Mouse (Mus musculus): Measurements from ENCODE around the gene Disp1. TPM values are rescaled to one million over a fixed set of nuclear protein-coding genes. Genes with fewer than 3 reads are reported as not detected.

The Disp1 gene
- polyA plus RNA-seq, 1 experiment from 2014 or later, result 5.5 TPM

DNA sequence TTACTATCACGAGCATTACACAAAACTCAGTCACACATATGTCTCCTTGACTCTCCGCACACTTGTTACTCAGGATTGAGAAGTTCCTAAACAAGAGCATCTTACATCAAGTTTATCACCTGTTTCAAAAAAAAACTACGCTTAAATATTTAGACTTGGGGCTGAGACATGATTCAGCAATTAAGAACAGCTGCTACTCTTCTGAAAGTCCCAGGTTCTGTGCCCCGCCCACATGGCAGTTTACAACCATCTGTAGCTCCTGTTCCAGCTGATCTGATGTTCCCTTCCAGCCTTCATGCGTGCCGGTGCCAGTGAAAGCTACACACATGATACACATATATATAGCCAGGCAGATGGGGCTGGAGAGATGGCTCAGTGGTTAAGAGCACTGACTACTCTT, 7.5 kb downstream of the Disp1 start:
- Histone ChIP-seq H3K9me3 (replicated peaks; ENCODE audit: control insufficient read depth, low read length) (no peaks in the 10 kb centered on the region), H3K27me3 (replicated peaks; ENCODE audit: control insufficient read depth, insufficient read depth, low read length) (no peaks in the 10 kb centered on the region), H3K36me3 (ENCODE audit: control insufficient read depth, insufficient read depth, low read length) (no peaks in the 10 kb centered on the region), H3K4me1 (ENCODE audit: control insufficient read depth, insufficient read depth, low read length) (no peaks in the 10 kb centered on the region), H3K4me2 (ENCODE audit: low read length) (no peak overlapping the region), H3K27ac (ENCODE audit: low read depth, low read length) (no peak overlapping the region), H3K9ac (ENCODE audit: low read length) (no peak overlapping the region), H3K4me3 (ENCODE audit: low read depth, low read length) (no peak overlapping the region)
- DNase-seq (ENCODE audit: low spot score) (no peak), ATAC-seq (no peak)
- 88% methylated on average over 6 of the region's 6 CpGs for WGBS

DNA sequence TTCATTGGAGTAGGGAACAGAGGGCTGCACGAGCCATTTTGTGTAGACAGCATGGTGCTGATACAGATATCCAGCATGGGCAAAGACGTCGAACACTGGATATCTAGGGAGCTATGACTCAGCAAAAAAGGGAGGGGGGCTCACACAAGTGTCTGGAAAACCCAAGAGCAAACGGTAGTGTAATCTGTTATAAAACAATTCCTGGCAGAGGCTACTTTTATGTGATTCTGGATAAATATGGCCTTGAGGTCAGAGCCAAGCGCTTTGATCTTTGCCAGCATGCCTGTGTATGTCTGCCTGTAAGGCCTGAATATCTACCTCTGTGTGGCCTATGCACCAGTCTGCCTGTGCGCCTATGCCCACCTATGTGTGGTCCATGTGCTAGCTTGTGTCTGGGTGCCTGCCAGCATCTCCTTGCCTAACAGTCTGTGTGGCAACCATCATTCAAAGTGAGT, 8.5 kb downstream of the Disp1 start:
- no peaks in the 10 kb centered on the region for H3K9me3 ChIP-seq (replicated peaks; ENCODE audit: control insufficient read depth, low read length)
- H3K36me3 ChIP-seq (ENCODE audit: control insufficient read depth, insufficient read depth, low read length), result no peaks in the 10 kb centered on the region
- H3K27me3 ChIP-seq (replicated peaks; ENCODE audit: control insufficient read depth, insufficient read depth, low read length), result no peaks in the 10 kb centered on the region
- no peak overlapping the region for H3K4me2 ChIP-seq (ENCODE audit: low read length)
- H3K27ac ChIP-seq (ENCODE audit: low read depth, low read length), result no peak overlapping the region
- H3K4me1 ChIP-seq (ENCODE audit: control insufficient read depth, insufficient read depth, low read length), result no peaks in the 10 kb centered on the region
- WGBS, result 82% methylated on average over 6 of the region's 6 CpGs
- no peak for ATAC-seq
- peak; percentile 25 for DNase-seq (ENCODE audit: low spot score)
- H3K4me3 ChIP-seq (ENCODE audit: low read depth, low read length), result no peak overlapping the region
- no peak overlapping the region for H3K9ac ChIP-seq (ENCODE audit: low read length)

DNA sequence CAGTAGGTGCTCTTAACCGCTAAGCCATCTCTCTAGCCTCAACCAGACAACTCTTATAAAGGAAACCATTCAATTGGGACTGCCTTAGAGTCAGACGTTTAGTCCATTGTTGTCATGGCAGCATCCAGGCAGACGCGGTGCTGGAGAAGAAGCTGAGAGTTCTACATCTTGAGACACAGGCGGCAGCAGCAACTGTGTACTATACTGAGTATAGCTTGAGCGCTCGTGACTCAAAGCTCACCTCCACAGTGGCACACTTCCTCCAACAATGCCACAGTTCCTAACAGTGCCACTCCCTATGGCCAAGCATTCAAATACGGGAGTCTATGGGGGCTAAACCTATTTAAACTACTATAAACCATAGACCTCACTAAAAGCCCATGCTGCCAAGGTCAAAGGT, 11.2 kb downstream of the Disp1 start:
- no peaks in the 10 kb centered on the region for H3K4me1 ChIP-seq (ENCODE audit: control insufficient read depth, insufficient read depth, low read length)
- no peaks in the 10 kb centered on the region for H3K27me3 ChIP-seq (replicated peaks; ENCODE audit: control insufficient read depth, insufficient read depth, low read length)
- H3K4me3 ChIP-seq (ENCODE audit: low read depth, low read length), result no peak overlapping the region
- DNase-seq (ENCODE audit: low spot score), result no peak
- H3K9ac ChIP-seq (ENCODE audit: low read length), result no peak overlapping the region
- no peaks in the 10 kb centered on the region for H3K9me3 ChIP-seq (replicated peaks; ENCODE audit: control insufficient read depth, low read length)
- H3K4me2 ChIP-seq (ENCODE audit: low read length), result no peak overlapping the region
- ATAC-seq, result no peak
- no peak overlapping the region for H3K27ac ChIP-seq (ENCODE audit: low read depth, low read length)
- whole genome bisulfite sequencing, result 91% methylated on average over 8 of the region's 8 CpGs
- H3K36me3 ChIP-seq (ENCODE audit: control insufficient read depth, insufficient read depth, low read length), result no peaks in the 10 kb centered on the region

- WGBS, result 93% methylated on average over 6 of the region's 6 CpGs
These were observed 13.7 kb downstream of the Disp1 start for GRCm38 (mm10) chr1:183207623-183208022.

DNA sequence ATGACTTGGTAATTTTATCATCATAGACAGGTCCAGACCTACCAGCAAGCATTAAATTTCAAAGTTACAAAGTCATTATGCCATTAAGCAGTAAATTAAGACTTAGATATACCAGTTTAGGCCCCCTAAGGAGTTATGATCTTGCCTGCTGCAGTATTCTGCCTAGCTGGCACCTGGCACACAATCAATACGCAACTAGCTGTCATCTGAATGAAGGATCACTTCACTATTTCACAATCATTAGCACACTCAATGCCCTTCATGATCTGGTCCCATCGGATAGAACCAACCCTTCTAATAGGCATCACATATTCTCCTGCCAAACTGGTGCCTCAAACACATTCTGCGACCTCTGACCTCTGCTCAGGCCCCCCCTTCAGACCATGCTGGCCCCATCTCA, 14.2 kb downstream of the Disp1 start:
- no peak for ATAC-seq

More at GRCm38 (mm10) chr1:183207623-183208022, 13.7 kb downstream of the Disp1 start:
- no peak for DNase-seq (ENCODE audit: low spot score)
- Histone ChIP-seq H3K9me3 (replicated peaks; ENCODE audit: control insufficient read depth, low read length) (no peaks in the 10 kb centered on the region), H3K36me3 (ENCODE audit: control insufficient read depth, insufficient read depth, low read length) (no peaks in the 10 kb centered on the region), H3K9ac (ENCODE audit: low read length) (no peak overlapping the region), H3K4me1 (ENCODE audit: control insufficient read depth, insufficient read depth, low read length) (no peaks in the 10 kb centered on the region), H3K4me2 (ENCODE audit: low read length) (no peak overlapping the region), H3K27me3 (replicated peaks; ENCODE audit: control insufficient read depth, insufficient read depth, low read length) (no peaks in the 10 kb centered on the region), H3K4me3 (ENCODE audit: low read depth, low read length) (no peak overlapping the region), H3K27ac (ENCODE audit: low read depth, low read length) (no peak overlapping the region)
- ATAC-seq, result no peak

GRCm38 (mm10) chr1:183200926-183201325, 20.4 kb downstream of the Disp1 start:
- Histone ChIP-seq H3K9ac (ENCODE audit: low read length) (no peak overlapping the region), H3K4me3 (ENCODE audit: low read depth, low read length) (no peak overlapping the region), H3K36me3 (ENCODE audit: control insufficient read depth, insufficient read depth, low read length) (no peaks in the 10 kb centered on the region), H3K27ac (ENCODE audit: low read depth, low read length) (no peak overlapping the region), H3K9me3 (replicated peaks; ENCODE audit: control insufficient read depth, low read length) (no peaks in the 10 kb centered on the region), H3K4me1 (ENCODE audit: control insufficient read depth, insufficient read depth, low read length) (no peaks in the 10 kb centered on the region), H3K27me3 (replicated peaks; ENCODE audit: control insufficient read depth, insufficient read depth, low read length) (no peaks in the 10 kb centered on the region), H3K4me2 (ENCODE audit: low read length) (no peak overlapping the region)
- ATAC-seq (no peak), DNase-seq (ENCODE audit: low spot score) (no peak)
- 93% methylated on average over 5 of the region's 5 CpGs for whole genome bisulfite sequencing

More for the DNA sequence above, 14.2 kb downstream of the Disp1 start:
- no peak overlapping the region for H3K4me2 ChIP-seq (ENCODE audit: low read length)
- H3K27ac ChIP-seq (ENCODE audit: low read depth, low read length), result no peak overlapping the region
- DNase-seq (ENCODE audit: low spot score), result no peak
- 89% methylated on average over 3 of the region's 3 CpGs for WGBS
- no peak overlapping the region for H3K4me3 ChIP-seq (ENCODE audit: low read depth, low read length)
- H3K9ac ChIP-seq (ENCODE audit: low read length), result no peak overlapping the region
- no peaks in the 10 kb centered on the region for H3K4me1 ChIP-seq (ENCODE audit: control insufficient read depth, insufficient read depth, low read length)
- H3K36me3 ChIP-seq (ENCODE audit: control insufficient read depth, insufficient read depth, low read length), result no peaks in the 10 kb centered on the region
- no peaks in the 10 kb centered on the region for H3K27me3 ChIP-seq (replicated peaks; ENCODE audit: control insufficient read depth, insufficient read depth, low read length)
- H3K9me3 ChIP-seq (replicated peaks; ENCODE audit: control insufficient read depth, low read length), result no peaks in the 10 kb centered on the region

- Histone ChIP-seq H3K27me3 (replicated peaks; ENCODE audit: control insufficient read depth, insufficient read depth, low read length) (no peaks in the 10 kb centered on the region), H3K4me1 (ENCODE audit: control insufficient read depth, insufficient read depth, low read length) (0 out of 2 replicates have a peak, but pooled peaks cover 12% of the 10 kb centered on the region), H3K4me3 (ENCODE audit: low read depth, low read length) (no peak overlapping the region), H3K36me3 (ENCODE audit: control insufficient read depth, insufficient read depth, low read length) (no peaks in the 10 kb centered on the region), H3K4me2 (ENCODE audit: low read length) (no peak overlapping the region), H3K27ac (ENCODE audit: low read depth, low read length) (no peak overlapping the region), H3K9ac (ENCODE audit: low read length) (no peak overlapping the region), H3K9me3 (replicated peaks; ENCODE audit: control insufficient read depth, low read length) (no peaks in the 10 kb centered on the region)
- WGBS, result 65% methylated on average over 18 of the region's 18 CpGs
- DNase-seq (ENCODE audit: low spot score), result no peak
- ATAC-seq, result no peak
These were observed 26.6 kb downstream of the Disp1 start for GRCm38 (mm10) chr1:183194763-183195162.

DNA sequence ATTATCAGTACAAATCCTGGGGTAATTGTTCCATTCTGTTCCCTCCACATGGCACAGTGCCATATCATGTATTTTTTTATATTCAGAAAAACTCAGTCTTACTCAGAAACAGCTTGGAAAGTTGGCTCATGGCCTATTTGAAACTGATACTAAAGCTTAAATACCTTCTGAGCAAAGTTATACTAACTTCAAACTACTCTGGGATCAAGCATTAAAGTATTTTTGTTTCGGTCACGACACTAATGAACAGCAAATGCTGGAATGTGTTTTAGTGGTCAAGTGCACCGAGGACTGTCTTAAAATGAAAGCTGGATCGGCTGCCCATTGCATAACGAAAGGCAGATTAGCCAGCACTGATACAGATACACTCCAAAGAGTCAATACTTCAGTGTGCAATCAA, 27.2 kb downstream of the Disp1 start:
- H3K4me1 ChIP-seq (ENCODE audit: control insufficient read depth, insufficient read depth, low read length), result 0 out of 2 replicates have a peak, but pooled peaks cover 12% of the 10 kb centered on the region
- WGBS, result 22% methylated on average over 5 of the region's 5 CpGs
- H3K9ac ChIP-seq (ENCODE audit: low read length), result no peak overlapping the region
- no peak overlapping the region for H3K4me3 ChIP-seq (ENCODE audit: low read depth, low read length)
- H3K4me2 ChIP-seq (ENCODE audit: low read length), result no peak overlapping the region
- ATAC-seq (no peak), DNase-seq (ENCODE audit: low spot score) (peak; percentile 55)
- no peak overlapping the region for H3K27ac ChIP-seq (ENCODE audit: low read depth, low read length)
- no peaks in the 10 kb centered on the region for H3K9me3 ChIP-seq (replicated peaks; ENCODE audit: control insufficient read depth, low read length)
- H3K36me3 ChIP-seq (ENCODE audit: control insufficient read depth, insufficient read depth, low read length), result no peaks in the 10 kb centered on the region
- H3K27me3 ChIP-seq (replicated peaks; ENCODE audit: control insufficient read depth, insufficient read depth, low read length), result no peaks in the 10 kb centered on the region

DNA sequence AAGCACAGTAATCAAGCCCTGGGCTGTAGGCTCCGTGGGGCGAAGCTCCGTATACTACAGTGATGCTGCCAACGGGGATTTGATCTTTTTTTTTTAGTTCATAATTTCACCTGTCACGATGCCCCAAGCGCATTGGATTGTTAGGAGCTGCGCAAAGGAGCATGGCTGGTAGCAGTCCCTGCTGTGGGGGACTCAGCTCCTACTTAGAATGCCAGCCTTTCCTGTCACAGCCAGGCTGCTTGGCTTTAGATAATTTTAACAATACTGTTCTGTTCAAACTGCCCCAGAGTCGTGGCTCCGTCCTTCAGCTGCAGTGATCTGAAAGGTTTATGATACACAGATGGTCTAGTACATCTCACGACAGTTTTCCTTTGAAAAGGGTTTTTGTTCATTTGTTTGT, 29.9 kb downstream of the Disp1 start:
- ATAC-seq, result no peak
- H3K27me3 ChIP-seq (replicated peaks; ENCODE audit: control insufficient read depth, insufficient read depth, low read length), result no peaks in the 10 kb centered on the region
- DNase-seq (ENCODE audit: low spot score), result no peak
- H3K9me3 ChIP-seq (replicated peaks; ENCODE audit: control insufficient read depth, low read length), result no peaks in the 10 kb centered on the region
- 0 out of 2 replicates have a peak, but pooled peaks cover 12% of the 10 kb centered on the region for H3K4me1 ChIP-seq (ENCODE audit: control insufficient read depth, insufficient read depth, low read length)
- H3K4me2 ChIP-seq (ENCODE audit: low read length), result no peak overlapping the region
- H3K4me3 ChIP-seq (ENCODE audit: low read depth, low read length), result no peak overlapping the region
- 75% methylated on average over 10 of the region's 10 CpGs for WGBS
- no peak overlapping the region for H3K9ac ChIP-seq (ENCODE audit: low read length)
- no peak overlapping the region for H3K27ac ChIP-seq (ENCODE audit: low read depth, low read length)
- H3K36me3 ChIP-seq (ENCODE audit: control insufficient read depth, insufficient read depth, low read length), result no peaks in the 10 kb centered on the region

All from forebrain, embryonic 14.5 days (tissue).